Mouse (Mus musculus): ENCODE results near the gene Gnaq.
"Not testable (repeated sequence)": the region's sequence is repeated elsewhere in the genome, so short reads cannot be mapped to it uniquely, and the experiment has no call there.

The Gnaq gene

GRCm38 (mm10) chr19:16259786-16260434, 127.3 kb downstream of the Gnaq start:
- peak; percentile 82 for DNase-seq (ENCODE audit: low read depth)

- DNase-seq (ENCODE audit: low read depth): peak; percentile 68
Measured at GRCm38 (mm10) chr19:16260435-16260832, 127.8 kb downstream of the Gnaq start.

- peak; percentile 45 for DNase-seq (ENCODE audit: low read depth)
Measured at GRCm38 (mm10) chr19:16260973-16261372, 128.3 kb downstream of the Gnaq start.

GRCm38 (mm10) chr19:16261631-16262030, 129.0 kb downstream of the Gnaq start:
- no peak for DNase-seq (ENCODE audit: low read depth)

GRCm38 (mm10) chr19:16262340-16262739, 129.7 kb downstream of the Gnaq start:
- no peak for DNase-seq (ENCODE audit: low read depth)

GRCm38 (mm10) chr19:16267362-16267761, 134.7 kb downstream of the Gnaq start:
- not testable (repeated sequence) for DNase-seq (ENCODE audit: low read depth)

GRCm38 (mm10) chr19:16270236-16270635, 137.6 kb downstream of the Gnaq start:
- peak; percentile 28 for DNase-seq (ENCODE audit: low read depth)

- peak; percentile 83 for DNase-seq (ENCODE audit: low read depth)
Measured at GRCm38 (mm10) chr19:16271002-16271401, 138.4 kb downstream of the Gnaq start.

GRCm38 (mm10) chr19:16273021-16273420, 140.4 kb downstream of the Gnaq start:
- no peak for DNase-seq (ENCODE audit: low read depth)

GRCm38 (mm10) chr19:16280231-16280630, 147.6 kb downstream of the Gnaq start:
- no peak for DNase-seq (ENCODE audit: low read depth)

- no peak for DNase-seq (ENCODE audit: low read depth)
Measured at GRCm38 (mm10) chr19:16285051-16286028, 152.7 kb downstream of the Gnaq start.

GRCm38 (mm10) chr19:16286451-16287175, 154.0 kb downstream of the Gnaq start:
- DNase-seq (ENCODE audit: low read depth): peak; percentile 83

GRCm38 (mm10) chr19:16287307-16287706, 154.7 kb downstream of the Gnaq start:
- DNase-seq (ENCODE audit: low read depth): no peak

- DNase-seq (ENCODE audit: low read depth): no peak
Measured at GRCm38 (mm10) chr19:16287971-16288370, 155.3 kb downstream of the Gnaq start.

GRCm38 (mm10) chr19:16291088-16291487, 158.5 kb downstream of the Gnaq start:
- no peak for DNase-seq (ENCODE audit: low read depth)

- DNase-seq (ENCODE audit: low read depth): no peak
Measured at GRCm38 (mm10) chr19:16292056-16292608, 159.5 kb downstream of the Gnaq start.

- DNase-seq (ENCODE audit: low read depth): no peak
Measured at GRCm38 (mm10) chr19:16292978-16293377, 160.3 kb downstream of the Gnaq start.

- no peak for DNase-seq (ENCODE audit: low read depth)
Measured at GRCm38 (mm10) chr19:16300413-16300812, 167.8 kb downstream of the Gnaq start.

- no peak for DNase-seq (ENCODE audit: low read depth)
Measured at GRCm38 (mm10) chr19:16301336-16301735, 168.7 kb downstream of the Gnaq start.

- DNase-seq (ENCODE audit: low read depth): no peak
Measured at GRCm38 (mm10) chr19:16309031-16309430, 176.4 kb downstream of the Gnaq start.

GRCm38 (mm10) chr19:16314295-16314821, 181.7 kb downstream of the Gnaq start:
- DNase-seq (ENCODE audit: low read depth): no peak

- peak; percentile 82 for DNase-seq (ENCODE audit: low read depth)
Measured at GRCm38 (mm10) chr19:16315525-16315924, 182.9 kb downstream of the Gnaq start.
